In genomic region chr10:130229584-130229983, GRCm38 (mm10) we compare ENCODE assay signal across 13 mouse cellular contexts. TPM values are rescaled to one million over a fixed set of nuclear protein-coding genes. Genes with fewer than 3 reads are reported as not detected.
A peak's percentile ranks its signal among the peaks of the same experiment; 100 is the strongest.
DNase-seq lines count a peak whose midpoint lies in the region; ATAC-seq lines count a peak whose summit lies in the region.
"Had no signal": no experiment of that assay in that cellular context is flagged by ENCODE, and none has a peak within 500 bp of the region (broad histone marks: within the 10 kb centered on the region; RNA-seq: fewer than 3 reads in every experiment).

No protein-coding gene starts in this region.

- no peak overlapping the region for H3K27ac ChIP-seq in forebrain, embryonic 11.5 days (ENCODE audit: low read depth, low read length)
- no peak overlapping the region for H3K27ac ChIP-seq in forebrain, embryonic 14.5 days (ENCODE audit: low read depth, low read length)
- no peak overlapping the region for H3K27ac ChIP-seq in midbrain, embryonic 10.5 days (replicated peaks)
- H3K27ac ChIP-seq: limb, embryonic 10.5 days had no signal

- DNase-seq in forebrain, embryonic 11.5 days (ENCODE audit: low spot score), result no peak
- DNase-seq in forebrain, embryonic 14.5 days (ENCODE audit: low spot score), result no peak
- DNase-seq in thymus, postnatal 0 days (ENCODE audit: low spot score), result peak; percentile 16
- DNase-seq in thymus, postnatal 14 days, result no peak
- DNase-seq in embryo, embryonic 10.5 days (ENCODE audit: low spot score), result peak; percentile 39
- DNase-seq in urinary bladder, adult 18-20 months (ENCODE audit: low spot score in 2 of 2), result no peak
- DNase-seq in spleen, postnatal 4 days (ENCODE audit: low spot score in 2 of 2), result no peak
- DNase-seq in midbrain, embryonic 10.5 days (ENCODE audit: low spot score), result no peak
- DNase-seq: heart, postnatal 10 days; kidney, postnatal 14 days had no signal

- WGBS in forebrain, embryonic 11.5 days, result 83% methylated on average over 5 of the region's 5 CpGs
- 86% methylated on average over 5 of the region's 5 CpGs for whole genome bisulfite sequencing in forebrain, embryonic 14.5 days
- WGBS in midbrain, embryonic 10.5 days, result 86% methylated on average over 5 of the region's 5 CpGs

- no peak overlapping the region for H3K4me2 ChIP-seq in forebrain, embryonic 11.5 days (ENCODE audit: low read depth, low read length, severe bottlenecking)
- H3K4me2 ChIP-seq in forebrain, embryonic 14.5 days (ENCODE audit: low read length), result no peak overlapping the region

- H3K36me3 ChIP-seq in forebrain, embryonic 11.5 days (ENCODE audit: control insufficient read depth, insufficient read depth, low read length), result no peaks in the 10 kb centered on the region
- H3K36me3 ChIP-seq in forebrain, embryonic 14.5 days (ENCODE audit: control insufficient read depth, insufficient read depth, low read length), result no peaks in the 10 kb centered on the region
- H3K36me3 ChIP-seq in midbrain, embryonic 10.5 days, result no peaks in the 10 kb centered on the region
- H3K36me3 ChIP-seq: limb, embryonic 10.5 days had no signal

- H3K9ac ChIP-seq in forebrain, embryonic 11.5 days (ENCODE audit: low read length), result no peak overlapping the region
- no peak overlapping the region for H3K9ac ChIP-seq in forebrain, embryonic 14.5 days (ENCODE audit: low read length)

- H3K9me3 ChIP-seq in forebrain, embryonic 11.5 days (ENCODE audit: control insufficient read depth, low read length), result no peaks in the 10 kb centered on the region
- H3K9me3 ChIP-seq in forebrain, embryonic 14.5 days (replicated peaks; ENCODE audit: control insufficient read depth, low read length), result no peaks in the 10 kb centered on the region
- H3K9me3 ChIP-seq in midbrain, embryonic 10.5 days (replicated peaks), result no peaks in the 10 kb centered on the region
- H3K9me3 ChIP-seq: limb, embryonic 10.5 days had no signal

- H3K27me3 ChIP-seq in forebrain, embryonic 11.5 days (ENCODE audit: control insufficient read depth, insufficient read depth, low read length), result no peaks in the 10 kb centered on the region
- H3K27me3 ChIP-seq in forebrain, embryonic 14.5 days (replicated peaks; ENCODE audit: control insufficient read depth, insufficient read depth, low read length), result no peaks in the 10 kb centered on the region
- H3K27me3 ChIP-seq in midbrain, embryonic 10.5 days (ENCODE audit: low read depth, poor library complexity, severe bottlenecking), result no peaks in the 10 kb centered on the region

- 0 out of 2 replicates have a peak, but pooled peaks have one; percentile 23 for ATAC-seq in forebrain, embryonic 11.5 days (replicated peaks; ENCODE audit: low FRiP score)
- ATAC-seq in forebrain, embryonic 14.5 days, result no peak

- no peaks in the 10 kb centered on the region; the same call in 1 of the 2 replicates for H3K4me1 ChIP-seq in forebrain, embryonic 11.5 days (replicated peaks; ENCODE audit: control insufficient read depth, insufficient read depth, low read length)
- no peaks in the 10 kb centered on the region for H3K4me1 ChIP-seq in forebrain, embryonic 14.5 days (ENCODE audit: control insufficient read depth, insufficient read depth, low read length)
- H3K4me1 ChIP-seq in midbrain, embryonic 10.5 days, result peaks cover 3% of the 10 kb centered on the region
- H3K4me1 ChIP-seq: limb, embryonic 10.5 days had no signal

- H3K4me3 ChIP-seq in forebrain, embryonic 11.5 days (ENCODE audit: low read depth, low read length), result no peak overlapping the region
- no peak overlapping the region for H3K4me3 ChIP-seq in forebrain, embryonic 14.5 days (ENCODE audit: low read depth, low read length)
- no peak overlapping the region for H3K4me3 ChIP-seq in midbrain, embryonic 10.5 days
- H3K4me3 ChIP-seq: limb, embryonic 10.5 days; myocyte had no signal

RNA-seq across cellular contexts. Expression of gene Olfr827, which starts 15.4 kb away (rescaled TPM):
- not detected in 2 replicates for polyA plus RNA-seq in forebrain, embryonic 11.5 days (2014; fragmentation: Nextera tagmentation; extraction: Ambion mirVana)
- not detected in 2 replicates for polyA plus RNA-seq in forebrain, embryonic 14.5 days (2014; fragmentation: Nextera tagmentation; extraction: Ambion mirVana)
- polyA plus RNA-seq in thymus, postnatal 0 days (2015; fragmentation: Nextera tagmentation; extraction: Ambion mirVana), result not detected in 2 replicates
- polyA plus RNA-seq in midbrain, embryonic 10.5 days (2016; fragmentation: Nextera tagmentation; extraction: Ambion mirVana), result not detected in 2 replicates
- polyA plus RNA-seq: limb, embryonic 10.5 days; lung, embryonic 16.5 days; myocyte had no signal

RNA-seq across cellular contexts. Expression of gene Olfr826, which starts 45.6 kb away (rescaled TPM):
- not detected in 2 replicates for polyA plus RNA-seq in forebrain, embryonic 11.5 days (2014; fragmentation: Nextera tagmentation; extraction: Ambion mirVana)
- not detected in 2 replicates for polyA plus RNA-seq in forebrain, embryonic 14.5 days (2014; fragmentation: Nextera tagmentation; extraction: Ambion mirVana)
- polyA plus RNA-seq in thymus, postnatal 0 days (2015; fragmentation: Nextera tagmentation; extraction: Ambion mirVana), result not detected in 2 replicates
- polyA plus RNA-seq in midbrain, embryonic 10.5 days (2016; fragmentation: Nextera tagmentation; extraction: Ambion mirVana), result not detected in 2 replicates
- polyA plus RNA-seq: limb, embryonic 10.5 days; lung, embryonic 16.5 days; myocyte had no signal

RNA-seq across cellular contexts. Expression of gene Neurod4, which starts 50.5 kb away (rescaled TPM):
- polyA plus RNA-seq in forebrain, embryonic 11.5 days (2014; fragmentation: Nextera tagmentation; extraction: Ambion mirVana), result 6.2 and 7.3 TPM in 2 replicates
- polyA plus RNA-seq in forebrain, embryonic 14.5 days (2014; fragmentation: Nextera tagmentation; extraction: Ambion mirVana), result 6.1 and 8.1 TPM in 2 replicates
- 0.05 TPM in 2 replicates for polyA plus RNA-seq in thymus, postnatal 0 days (2015; fragmentation: Nextera tagmentation; extraction: Ambion mirVana)
- 13.4 and 16.0 TPM in 2 replicates for polyA plus RNA-seq in midbrain, embryonic 10.5 days (2016; fragmentation: Nextera tagmentation; extraction: Ambion mirVana)
- polyA plus RNA-seq: lung, embryonic 16.5 days; myocyte had no signal

Comparison
In these comparisons a context has a peak if more than half of its experiments do, and no peak if none do; other contexts are left out.
1. DNase-seq: peak in thymus, postnatal 0 days (single experiment) and embryo, embryonic 10.5 days (single experiment); none in forebrain, embryonic 11.5 days (single experiment), forebrain, embryonic 14.5 days (single experiment), thymus, postnatal 14 days (single experiment), urinary bladder, adult 18-20 months (0 of 2), spleen, postnatal 4 days (0 of 2) and midbrain, embryonic 10.5 days (single experiment).